Mouse (Mus musculus): ENCODE results near the gene Thap11. TPM values are rescaled to one million over a fixed set of nuclear protein-coding genes. Genes with fewer than 3 reads are reported as not detected.

Thap11 gene
- polyA plus RNA-seq, 1 experiment from 2014 or later, result 51.5 TPM

DNA sequence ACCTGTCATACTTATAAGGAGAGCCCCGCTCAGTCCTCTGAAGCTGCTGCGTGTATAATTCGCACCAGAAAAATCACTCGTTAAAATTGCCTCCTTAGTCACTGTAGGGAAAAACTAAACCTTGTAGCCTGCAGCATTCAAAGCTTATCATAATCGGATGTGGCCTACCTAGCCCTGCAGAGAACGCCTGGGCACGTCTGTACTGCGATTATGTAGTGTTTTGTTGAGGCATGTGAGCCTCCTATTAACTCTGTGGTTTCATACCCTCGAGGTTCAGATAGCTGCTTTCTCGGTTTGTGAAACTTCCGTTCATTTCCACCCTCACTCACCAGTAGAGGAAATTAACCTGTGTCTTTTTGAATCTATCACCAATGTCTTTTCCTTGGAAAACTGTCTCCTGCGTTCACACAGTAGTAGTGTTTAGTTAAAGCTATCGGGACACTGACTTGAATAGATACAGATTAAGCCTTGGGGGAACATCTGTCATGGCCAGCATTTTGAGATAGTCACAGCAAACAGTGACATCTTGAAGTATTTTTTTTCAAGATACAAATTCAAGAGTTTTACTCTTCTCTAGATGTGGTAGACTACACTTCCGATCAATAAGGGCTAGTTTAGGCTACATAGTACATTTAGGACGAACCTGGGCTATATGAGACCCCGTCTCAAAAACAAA is 46.1 kb downstream of the Thap11 start:
- ATAC-seq (ENCODE audit: low FRiP score, low TSS enrichment) (no peak), DNase-seq (no peak)
- Histone ChIP-seq H3K36me3 (ENCODE audit: control insufficient read depth, insufficient read depth, low read length) (no peaks in the 10 kb centered on the region), H3K27me3 (ENCODE audit: control insufficient read depth, insufficient read depth, low read length) (no peaks in the 10 kb centered on the region), H3K4me3 (replicated peaks; ENCODE audit: low read depth, low read length) (peak overlapping the region; percentile 89), H3K4me1 (ENCODE audit: control insufficient read depth, insufficient read depth, low read length) (peaks cover 6% of the 10 kb centered on the region), H3K4me2 (ENCODE audit: low read length) (peak overlapping the region; percentile 89), H3K9ac (replicated peaks; ENCODE audit: low read length) (peak overlapping the region; percentile 98), H3K27ac (replicated peaks; ENCODE audit: low read depth, low read length) (peak overlapping the region; percentile 91), H3K9me3 (ENCODE audit: control insufficient read depth, low read length) (no peaks in the 10 kb centered on the region)
- 39% methylated on average over 16 of the region's 16 CpGs for WGBS

Other genes with a start within 250 kb of the Thap11 start
- 23.8 and 26.2 TPM in 2 replicates for gene Ripor1, start 249.9 kb upstream of the Thap11 start, polyA plus RNA-seq (2014; fragmentation: Nextera tagmentation; extraction: Ambion mirVana)
- 75.7 and 96.9 TPM in 2 replicates for gene Ctcf, start 218.6 kb upstream of the Thap11 start, polyA plus RNA-seq (2014; fragmentation: Nextera tagmentation; extraction: Ambion mirVana)
- gene Agrp, start 217.7 kb upstream of the Thap11 start, polyA plus RNA-seq (2014; fragmentation: Nextera tagmentation; extraction: Ambion mirVana), result 0.82 and 1.1 TPM in 2 replicates
- 17.8 and 18.0 TPM in 2 replicates for gene Carmil2, start 168.9 kb upstream of the Thap11 start, polyA plus RNA-seq (2014; fragmentation: Nextera tagmentation; extraction: Ambion mirVana)
- 86.3 and 106 TPM in 2 replicates for gene Acd, start 154.0 kb upstream of the Thap11 start, polyA plus RNA-seq (2014; fragmentation: Nextera tagmentation; extraction: Ambion mirVana)
- 51.2 and 53.4 TPM in 2 replicates for gene Pard6a, start 154.0 kb upstream of the Thap11 start, polyA plus RNA-seq (2014; fragmentation: Nextera tagmentation; extraction: Ambion mirVana)
- gene 4933405L10Rik, start 147.5 kb upstream of the Thap11 start, polyA plus RNA-seq (2014; fragmentation: Nextera tagmentation; extraction: Ambion mirVana), result 0.41 TPM in 1 of 2 replicates, not detected in the other
- gene Enkd1, start 146.9 kb upstream of the Thap11 start, polyA plus RNA-seq (2014; fragmentation: Nextera tagmentation; extraction: Ambion mirVana), result 13.8 and 13.9 TPM in 2 replicates
- gene Gfod2, start 96.5 kb upstream of the Thap11 start, polyA plus RNA-seq (2014; fragmentation: Nextera tagmentation; extraction: Ambion mirVana), result 75.4 and 77.8 TPM in 2 replicates
- gene Ranbp10, start 27.8 kb upstream of the Thap11 start, polyA plus RNA-seq (2014; fragmentation: Nextera tagmentation; extraction: Ambion mirVana), result 12.3 and 12.5 TPM in 2 replicates
- gene Tsnaxip1, start 27.4 kb upstream of the Thap11 start, polyA plus RNA-seq (2014; fragmentation: Nextera tagmentation; extraction: Ambion mirVana), result 0.24 and 0.32 TPM in 2 replicates
- gene Cenpt, start 1.9 kb upstream of the Thap11 start, polyA plus RNA-seq (2014; fragmentation: Nextera tagmentation; extraction: Ambion mirVana), result 46.7 and 55.7 TPM in 2 replicates
- gene Nutf2, start 5.4 kb downstream of the Thap11 start, polyA plus RNA-seq (2014; fragmentation: Nextera tagmentation; extraction: Ambion mirVana), result 217 and 221 TPM in 2 replicates
- gene Edc4, start 25.7 kb downstream of the Thap11 start, polyA plus RNA-seq (2014; fragmentation: Nextera tagmentation; extraction: Ambion mirVana), result 47.8 and 49.2 TPM in 2 replicates
- 0.78 TPM in 1 of 2 replicates, not detected in the other for gene Nrn1l, start 38.4 kb downstream of the Thap11 start, polyA plus RNA-seq (2014; fragmentation: Nextera tagmentation; extraction: Ambion mirVana)
- gene Pskh1, start 45.3 kb downstream of the Thap11 start, polyA plus RNA-seq (2014; fragmentation: Nextera tagmentation; extraction: Ambion mirVana), result 7.9 and 10.7 TPM in 2 replicates
- gene Ctrl, start 78.7 kb downstream of the Thap11 start, polyA plus RNA-seq (2014; fragmentation: Nextera tagmentation; extraction: Ambion mirVana), result 2.0 and 4.4 TPM in 2 replicates
- gene Psmb10, start 83.3 kb downstream of the Thap11 start, polyA plus RNA-seq (2014; fragmentation: Nextera tagmentation; extraction: Ambion mirVana), result 50.7 and 67.8 TPM in 2 replicates
- gene Lcat, start 88.2 kb downstream of the Thap11 start, polyA plus RNA-seq (2014; fragmentation: Nextera tagmentation; extraction: Ambion mirVana), result 1.0 and 1.5 TPM in 2 replicates
- 3.7 and 5.2 TPM in 2 replicates for gene Slc12a4, start 111.0 kb downstream of the Thap11 start, polyA plus RNA-seq (2014; fragmentation: Nextera tagmentation; extraction: Ambion mirVana)
- gene Dpep3, start 124.3 kb downstream of the Thap11 start, polyA plus RNA-seq (2014; fragmentation: Nextera tagmentation; extraction: Ambion mirVana), result not detected in 2 replicates
- 23.1 and 23.2 TPM in 2 replicates for gene Dus2, start 136.2 kb downstream of the Thap11 start, polyA plus RNA-seq (2014; fragmentation: Nextera tagmentation; extraction: Ambion mirVana)
- not detected in 2 replicates for gene Dpep2nb, start 150.8 kb downstream of the Thap11 start, polyA plus RNA-seq (2014; fragmentation: Nextera tagmentation; extraction: Ambion mirVana)
- gene Ddx28, start 156.8 kb downstream of the Thap11 start, polyA plus RNA-seq (2014; fragmentation: Nextera tagmentation; extraction: Ambion mirVana), result 17.7 and 21.1 TPM in 2 replicates
- gene Nfatc3, start 203.7 kb downstream of the Thap11 start, polyA plus RNA-seq (2014; fragmentation: Nextera tagmentation; extraction: Ambion mirVana), result 3.1 and 3.4 TPM in 2 replicates

Data from midbrain, embryonic 14.5 days (tissue).